In the genomic region with DNA sequence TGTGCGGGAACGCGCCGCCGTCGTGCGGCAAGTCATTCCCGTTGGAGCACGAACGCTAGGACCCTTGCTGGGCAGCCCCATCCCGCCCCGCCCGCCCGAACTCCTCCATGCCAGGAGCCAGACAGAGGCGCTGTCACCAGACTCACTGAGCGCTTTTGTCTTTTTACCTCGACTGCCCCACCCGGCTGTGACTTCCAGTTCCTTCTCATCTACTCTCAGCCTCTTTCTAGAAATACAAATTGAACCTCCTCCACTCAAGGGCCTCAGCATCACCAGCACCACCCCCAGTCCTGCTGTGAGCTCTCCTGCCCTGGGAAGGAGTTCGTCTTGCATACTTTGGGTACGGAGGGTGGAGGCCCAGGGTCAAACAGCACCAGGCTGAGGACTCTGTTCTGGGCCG, we compare ENCODE assay signal across 9 mouse cellular contexts. TPM values are rescaled to one million over a fixed set of nuclear protein-coding genes. Genes with fewer than 3 reads are reported as not detected.
A peak's percentile ranks its signal among the peaks of the same experiment; 100 is the strongest.
DNase-seq lines count a peak whose midpoint lies in the region; ATAC-seq and TF ChIP-seq lines count a peak whose summit lies in the region.
"Had no signal": no experiment of that assay in that cellular context is flagged by ENCODE, and none has a peak within 500 bp of the region (broad histone marks: within the 10 kb centered on the region; RNA-seq: fewer than 3 reads in every experiment).

No protein-coding gene starts in this region.

- no peak for ATAC-seq in cerebellum, adult (ENCODE audit: insufficient number of reproducible peaks, low FRiP score, low TSS enrichment)
- ATAC-seq in forebrain, postnatal 0 days, result no peak
- no peak for ATAC-seq in liver, embryonic 15.5 days (ENCODE audit: insufficient read depth)

- 7% methylated on average over 21 of the region's 21 CpGs for WGBS in forebrain, postnatal 0 days
- 10% methylated on average over 21 of the region's 21 CpGs for WGBS in liver, embryonic 15.5 days (ENCODE audit: insufficient replicate concordance)

- H3K4me1 ChIP-seq in E14TG2a.4 (replicated peaks; ENCODE audit: low read depth, low read length), result peaks cover 85% of the 10 kb centered on the region
- peaks cover 3% of the 10 kb centered on the region; the same call in 1 of the 2 replicates for H3K4me1 ChIP-seq in forebrain, postnatal 0 days (ENCODE audit: insufficient read depth)
- peaks cover 50% of the 10 kb centered on the region for H3K4me1 ChIP-seq in liver, embryonic 15.5 days (replicated peaks)

- DNase-seq in cerebellum, adult 9-10 months, result peak; percentile 27
- DNase-seq in forebrain, postnatal 0 days, result no peak
- DNase-seq in spleen, adult 12 weeks (ENCODE audit: low spot score), result no peak
- no peak for DNase-seq in adrenal gland, postnatal 25 days
- DNase-seq in gastrocnemius, postnatal 25 days, result no peak
- DNase-seq: adrenal gland, postnatal 14 days had no signal

- peaks cover 12% of the 10 kb centered on the region for H3K36me3 ChIP-seq in E14TG2a.4 (ENCODE audit: insufficient read depth, low read length)
- no peaks in the 10 kb centered on the region for H3K36me3 ChIP-seq in forebrain, postnatal 0 days (ENCODE audit: insufficient read depth)
- no peaks in the 10 kb centered on the region for H3K36me3 ChIP-seq in liver, embryonic 15.5 days (replicated peaks)

- no peaks in the 10 kb centered on the region for H3K9me3 ChIP-seq in E14TG2a.4 (ENCODE audit: low read length)
- no peaks in the 10 kb centered on the region for H3K9me3 ChIP-seq in forebrain, postnatal 0 days (ENCODE audit: low read length)
- H3K9me3 ChIP-seq in liver, embryonic 15.5 days (replicated peaks), result no peaks in the 10 kb centered on the region

- H3K27ac ChIP-seq in forebrain, postnatal 0 days (ENCODE audit: low read depth, low read length), result no peak overlapping the region
- H3K27ac ChIP-seq in liver, embryonic 15.5 days (replicated peaks), result no peak overlapping the region

- no peak for TF ChIP-seq CTCF in E14TG2a.4 (conservative IDR thresholded peaks at IDR 0.05; ENCODE audit: low read length)
- no peak for TF ChIP-seq CTCF in forebrain, postnatal 0 days (IDR thresholded peaks at IDR 0.05; ENCODE audit: low read depth)

- 0 out of 2 replicates have a peak, but pooled peaks cover 6% of the 10 kb centered on the region for H3K27me3 ChIP-seq in E14TG2a.4 (ENCODE audit: insufficient read depth, low read length)
- 0 out of 2 replicates have a peak, but pooled peaks cover 9% of the 10 kb centered on the region for H3K27me3 ChIP-seq in forebrain, postnatal 0 days (ENCODE audit: insufficient read depth, low read length)
- peaks cover 64% of the 10 kb centered on the region for H3K27me3 ChIP-seq in liver, embryonic 15.5 days

- H3K4me2 ChIP-seq in forebrain, postnatal 0 days (ENCODE audit: low read depth), result peak overlapping the region; percentile 37; the same call in 1 of the 2 replicates
- peak overlapping the region; percentile 42 for H3K4me2 ChIP-seq in liver, embryonic 15.5 days

- H3K4me3 ChIP-seq in E14TG2a.4 (replicated peaks; ENCODE audit: low read length), result peak overlapping the region; percentile 78
- H3K4me3 ChIP-seq in forebrain, postnatal 0 days (ENCODE audit: low read depth, low read length), result peak overlapping the region; percentile 21
- H3K4me3 ChIP-seq in liver, embryonic 15.5 days (replicated peaks), result 0 out of 2 replicates have a peak overlapping the region, but pooled peaks have one; percentile 12

- H3K9ac ChIP-seq in forebrain, postnatal 0 days, result no peak overlapping the region; the same call in 1 of the 2 replicates
- no peak overlapping the region for H3K9ac ChIP-seq in liver, embryonic 15.5 days

RNA-seq across cellular contexts. Expression of a gene that starts 2.4 kb away (rescaled TPM):
- total RNA-seq in forebrain, postnatal 0 days (2014; rRNA removed), result 27.5 and 39.7 TPM in 2 replicates
- polyA plus RNA-seq in forebrain, postnatal 0 days (2015; fragmentation: Nextera tagmentation; extraction: Ambion mirVana), result 31.7 and 34.2 TPM in 2 replicates
- polyA plus RNA-seq in liver, embryonic 15.5 days (2015; fragmentation: Nextera tagmentation; extraction: Ambion mirVana), result 66.2 and 66.3 TPM in 2 replicates
- total RNA-seq in adrenal gland, postnatal 25 days (2021), result 13.4 and 13.6 TPM in 2 replicates
- 1 to 10 TPM; 1.3 to 2.1 TPM for total RNA-seq in gastrocnemius, postnatal 25 days (2021)

RNA-seq across cellular contexts. Expression of a gene that starts 16.3 kb away (rescaled TPM):
- 81.9 and 99.1 TPM in 2 replicates for total RNA-seq in forebrain, postnatal 0 days (2014; rRNA removed)
- 24.7 and 28.1 TPM in 2 replicates for polyA plus RNA-seq in forebrain, postnatal 0 days (2015; fragmentation: Nextera tagmentation; extraction: Ambion mirVana)
- polyA plus RNA-seq in liver, embryonic 15.5 days (2015; fragmentation: Nextera tagmentation; extraction: Ambion mirVana), result 0.28 and 0.45 TPM in 2 replicates
- 0.33 and 0.49 TPM in 2 replicates for total RNA-seq in adrenal gland, postnatal 25 days (2021)
- under 1 TPM; 0.08 to 0.61 TPM for total RNA-seq in gastrocnemius, postnatal 25 days (2021)

RNA-seq across cellular contexts. Expression of a gene that starts 48.1 kb away (rescaled TPM):
- 89.7 and 90.1 TPM in 2 replicates for total RNA-seq in forebrain, postnatal 0 days (2014; rRNA removed)
- 93.6 and 107 TPM in 2 replicates for polyA plus RNA-seq in forebrain, postnatal 0 days (2015; fragmentation: Nextera tagmentation; extraction: Ambion mirVana)
- 5.3 and 5.7 TPM in 2 replicates for polyA plus RNA-seq in liver, embryonic 15.5 days (2015; fragmentation: Nextera tagmentation; extraction: Ambion mirVana)
- 51.9 and 63.6 TPM in 2 replicates for total RNA-seq in adrenal gland, postnatal 25 days (2021)
- total RNA-seq in gastrocnemius, postnatal 25 days (2021), result 1 to 10 TPM; 4.6 to 5.9 TPM

RNA-seq across cellular contexts. Expression of a gene that starts 51.4 kb away (rescaled TPM):
- total RNA-seq in forebrain, postnatal 0 days (2014; rRNA removed), result not detected in 2 replicates
- polyA plus RNA-seq in forebrain, postnatal 0 days (2015; fragmentation: Nextera tagmentation; extraction: Ambion mirVana), result not detected in 2 replicates
- not detected in 2 replicates for polyA plus RNA-seq in liver, embryonic 15.5 days (2015; fragmentation: Nextera tagmentation; extraction: Ambion mirVana)
- total RNA-seq in adrenal gland, postnatal 25 days (2021), result 30.4 and 43.7 TPM in 2 replicates
- total RNA-seq in gastrocnemius, postnatal 25 days (2021), result 1 to 10 TPM in 1 of 2 experiments, not detected in 1; 1.6 TPM

RNA-seq across cellular contexts. Expression of a gene that starts 52.7 kb away (rescaled TPM):
- total RNA-seq in forebrain, postnatal 0 days (2014; rRNA removed), result not detected in 2 replicates
- 0.06 TPM in 1 of 2 replicates, not detected in the other for polyA plus RNA-seq in forebrain, postnatal 0 days (2015; fragmentation: Nextera tagmentation; extraction: Ambion mirVana)
- not detected in 2 replicates for polyA plus RNA-seq in liver, embryonic 15.5 days (2015; fragmentation: Nextera tagmentation; extraction: Ambion mirVana)
- total RNA-seq in adrenal gland, postnatal 25 days (2021), result not detected in 2 replicates
- not detected for total RNA-seq in gastrocnemius, postnatal 25 days (2021)
- total RNA-seq: adrenal gland, postnatal 14 days had no signal

Comparison
In these comparisons a context has a peak if more than half of its experiments do, and no peak if none do; other contexts are left out.
1. H3K4me3 ChIP-seq: peak in every context shown above with its lines; median percentile 78 in E14TG2a.4; 21 in forebrain, postnatal 0 days; 12 in liver, embryonic 15.5 days.
2. RNA of a gene that starts 16.3 kb away (total RNA-seq): 81.9 to 99.1 TPM in forebrain, postnatal 0 days; 0.08 to 0.61 TPM in gastrocnemius, postnatal 25 days and 0.33 to 0.49 TPM in adrenal gland, postnatal 25 days; every median in the first group is over 10 times any median in the second.